Mouse (Mus musculus) neural tube, embryonic 11.5 days (tissue): ENCODE measurements around the gene Cnr2. TPM values are rescaled to one million over a fixed set of nuclear protein-coding genes. Genes with fewer than 3 reads are reported as not detected.

Source experiments
- ATAC-seq: fragments of 200-750 bp; cut with Nextera tagmentation; 2 replicates; pipeline ENCODE4 v1.8.0; 2017; ENCODE audit warnings: moderate number of reproducible peaks, mild to moderate bottlenecking, moderate TSS enrichment, moderate library complexity; ENCODE audit not compliant: insufficient read depth, low FRiP score, low TSS enrichment
- DNase-seq: peaks from one replicate; pipeline ENCODE4 v3.0.0-alpha.2; 2015; ENCODE audit warnings: low spot score
- H3K27ac ChIP-seq: fragments of 300-500 bp; sonication (generic); 2 replicates; pipeline ENCODE4 v1.5.1; 2014; ENCODE audit warnings: low read depth, mild to moderate bottlenecking, low read length
- H3K27me3 ChIP-seq: fragments of 300-500 bp; sonication (generic); 2 replicates; pipeline ENCODE4 v1.6.1; 2014; ENCODE audit warnings: mild to moderate bottlenecking, low read length, mixed read lengths; ENCODE audit not compliant: control insufficient read depth, insufficient read depth
- H3K36me3 ChIP-seq: fragments of 300-500 bp; sonication (generic); 2 replicates; pipeline ENCODE4 v1.6.1; 2014; ENCODE audit warnings: mild to moderate bottlenecking, low read length, moderate library complexity, mixed read lengths; ENCODE audit not compliant: control insufficient read depth, insufficient read depth
- H3K4me1 ChIP-seq: fragments of 300-500 bp; sonication (generic); 2 replicates; pipeline ENCODE4 v1.6.1; 2014; ENCODE audit warnings: low read length, mixed read lengths; ENCODE audit not compliant: control insufficient read depth, insufficient read depth
- H3K4me2 ChIP-seq: fragments of 300-500 bp; sonication (generic); 2 replicates; pipeline ENCODE4 v1.6.1; 2014; ENCODE audit warnings: low read depth, mild to moderate bottlenecking, moderate library complexity
- H3K4me3 ChIP-seq: fragments of 300-500 bp; sonication (generic); 2 replicates; pipeline ENCODE4 v1.5.1; 2014; ENCODE audit warnings: low read depth, low read length
- H3K9ac ChIP-seq: fragments of 300-500 bp; sonication (generic); 2 replicates; pipeline ENCODE4 v1.6.1; 2014; ENCODE audit warnings: mild to moderate bottlenecking, low read length
- H3K9me3 ChIP-seq: fragments of 300-500 bp; sonication (generic); 2 replicates; pipeline ENCODE4 v1.6.1; 2016; ENCODE audit warnings: low read length; ENCODE audit not compliant: control insufficient read depth
- WGBS: fragments of 180-500 bp; shearing (Covaris S2); extraction: QIAGEN DNeasy Blood & Tissue Kit; methylation state at CpG from one replicate; pipeline ENCODE4 v1.1.7; 2014; 5-methylcytosine and 5-hydroxymethylcytosine counted together
- polyA plus RNA-seq: library from polyadenylated mRNA; unstranded; fragments of >200 nt; fragmentation: Nextera tagmentation; extraction: Ambion mirVana; gene quantifications from 2 replicates; pipeline ENCODE4 v1.2.1, GENCODE M21; 2014

The Cnr2 gene
- polyA plus RNA-seq, 1 experiment from 2014 or later = 1.0 TPM

GRCm38 (mm10) chr4:135943389-135943788 lies 48.2 kb downstream of the Cnr2 start:
- no peak overlapping the region for H3K4me3 ChIP-seq
- peaks cover 7% of the 10 kb centered on the region for H3K4me1 ChIP-seq
- H3K4me2 ChIP-seq = no peak overlapping the region
- no peaks in the 10 kb centered on the region for H3K27me3 ChIP-seq
- DNase-seq (no peak), ATAC-seq (no peak)
- peaks cover 3% of the 10 kb centered on the region for H3K36me3 ChIP-seq
- 70% methylated on average over 4 of the region's 4 CpGs for WGBS
- no peak overlapping the region for H3K27ac ChIP-seq
- H3K9me3 ChIP-seq = no peaks in the 10 kb centered on the region
- H3K9ac ChIP-seq = no peak overlapping the region

GRCm38 (mm10) chr4:135945706-135946105 lies 50.5 kb downstream of the Cnr2 start:
- H3K4me1 ChIP-seq = peaks cover 7% of the 10 kb centered on the region
- WGBS = 76% methylated on average over 10 of the region's 10 CpGs
- H3K9ac ChIP-seq = peak overlapping the region; percentile 78; the same call in 1 of the 2 replicates
- DNase-seq (no peak), ATAC-seq (peak; percentile 35; the same call in 1 of the 2 replicates)
- no peaks in the 10 kb centered on the region for H3K9me3 ChIP-seq
- peaks cover 3% of the 10 kb centered on the region for H3K36me3 ChIP-seq
- H3K4me2 ChIP-seq = peak overlapping the region; percentile 90
- peak overlapping the region; percentile 87 for H3K4me3 ChIP-seq
- H3K27ac ChIP-seq = no peak overlapping the region
- no peaks in the 10 kb centered on the region for H3K27me3 ChIP-seq

- ATAC-seq (peak; percentile 90), DNase-seq (peak; percentile 94)
- WGBS = 0% methylated on average over 23 of the region's 23 CpGs
- H3K4me3 ChIP-seq = peak within 1 kb of the TSS; percentile 87
- no peaks in the 10 kb centered on the region for H3K36me3 ChIP-seq
- peak within 1 kb of the TSS; percentile 58 for H3K27ac ChIP-seq
- peaks cover 7% of the 10 kb centered on the region for H3K4me1 ChIP-seq
- peak within 1 kb of the TSS; percentile 78 for H3K9ac ChIP-seq
- peak within 1 kb of the TSS; percentile 90 for H3K4me2 ChIP-seq
- no peaks in the 10 kb centered on the region for H3K9me3 ChIP-seq
- H3K27me3 ChIP-seq = no peaks in the 10 kb centered on the region
These were observed 51.1 kb downstream of the Cnr2 start, which contains the start of gene Hmgcl for GRCm38 (mm10) chr4:135946278-135946658. TSS of gene Hmgcl (plus strand) at chr4:135946448.

GRCm38 (mm10) chr4:135946659-135947301 lies 51.6 kb downstream of the Cnr2 start:
- Histone ChIP-seq H3K4me1 (peaks cover 7% of the 10 kb centered on the region), H3K4me3 (peak overlapping the region; percentile 87), H3K36me3 (no peaks in the 10 kb centered on the region), H3K27me3 (no peaks in the 10 kb centered on the region), H3K27ac (peak overlapping the region; percentile 58), H3K9me3 (no peaks in the 10 kb centered on the region), H3K9ac (peak overlapping the region; percentile 78), H3K4me2 (peak overlapping the region; percentile 90)
- ATAC-seq (peak; percentile 21; the same call in 1 of the 2 replicates), DNase-seq (peak; percentile 29)
- WGBS = 1% methylated on average over 28 of the region's 28 CpGs

- no peak overlapping the region for H3K27ac ChIP-seq
- no peak overlapping the region for H3K4me3 ChIP-seq
- H3K4me1 ChIP-seq = peaks cover 7% of the 10 kb centered on the region
- peaks cover 6% of the 10 kb centered on the region for H3K36me3 ChIP-seq
- ATAC-seq (no peak), DNase-seq (no peak)
- WGBS = 96% methylated on average over 8 of the region's 8 CpGs
- no peaks in the 10 kb centered on the region for H3K9me3 ChIP-seq
- H3K4me2 ChIP-seq = no peak overlapping the region
- no peaks in the 10 kb centered on the region for H3K27me3 ChIP-seq
- H3K9ac ChIP-seq = no peak overlapping the region
These were observed 52.9 kb downstream of the Cnr2 start for GRCm38 (mm10) chr4:135948142-135948541.

- 90% methylated on average over 10 of the region's 10 CpGs for WGBS
- H3K4me3 ChIP-seq = no peak overlapping the region
- no peaks in the 10 kb centered on the region for H3K27me3 ChIP-seq
- no peak overlapping the region for H3K4me2 ChIP-seq
- no peak overlapping the region for H3K27ac ChIP-seq
- no peak for DNase-seq
- H3K36me3 ChIP-seq = peaks cover 6% of the 10 kb centered on the region
- ATAC-seq = no peak
- H3K4me1 ChIP-seq = peaks cover 7% of the 10 kb centered on the region
- H3K9me3 ChIP-seq = no peaks in the 10 kb centered on the region
- no peak overlapping the region for H3K9ac ChIP-seq
These were observed 54.3 kb downstream of the Cnr2 start for GRCm38 (mm10) chr4:135949475-135949874.

GRCm38 (mm10) chr4:135949911-135950310 lies 54.7 kb downstream of the Cnr2 start:
- ATAC-seq (no peak), DNase-seq (no peak)
- Histone ChIP-seq H3K4me1 (peaks cover 7% of the 10 kb centered on the region), H3K9me3 (no peaks in the 10 kb centered on the region), H3K27me3 (no peaks in the 10 kb centered on the region), H3K27ac (no peak overlapping the region), H3K9ac (no peak overlapping the region), H3K4me3 (no peak overlapping the region), H3K36me3 (peaks cover 6% of the 10 kb centered on the region), H3K4me2 (no peak overlapping the region)
- 72% methylated on average over 6 of the region's 6 CpGs for WGBS

GRCm38 (mm10) chr4:135950365-135950764 lies 55.2 kb downstream of the Cnr2 start:
- ATAC-seq = no peak
- no peak overlapping the region for H3K4me3 ChIP-seq
- no peak overlapping the region for H3K9ac ChIP-seq
- H3K4me2 ChIP-seq = no peak overlapping the region
- H3K27ac ChIP-seq = no peak overlapping the region
- 89% methylated on average over 6 of the region's 6 CpGs for WGBS
- DNase-seq = no peak
- H3K9me3 ChIP-seq = no peaks in the 10 kb centered on the region
- H3K27me3 ChIP-seq = no peaks in the 10 kb centered on the region
- H3K4me1 ChIP-seq = peaks cover 7% of the 10 kb centered on the region
- H3K36me3 ChIP-seq = peaks cover 6% of the 10 kb centered on the region

GRCm38 (mm10) chr4:135951505-135951904 lies 56.3 kb downstream of the Cnr2 start:
- H3K4me3 ChIP-seq = no peak overlapping the region
- H3K36me3 ChIP-seq = peaks cover 6% of the 10 kb centered on the region
- H3K27me3 ChIP-seq = no peaks in the 10 kb centered on the region
- H3K4me2 ChIP-seq = no peak overlapping the region
- peaks cover 3% of the 10 kb centered on the region; the same call in 1 of the 2 replicates for H3K4me1 ChIP-seq
- no peak overlapping the region for H3K9ac ChIP-seq
- H3K9me3 ChIP-seq = no peaks in the 10 kb centered on the region
- 93% methylated on average over 3 of the region's 3 CpGs for WGBS
- no peak overlapping the region for H3K27ac ChIP-seq
- DNase-seq (no peak), ATAC-seq (no peak)
